Mouse (Mus musculus) central nervous system, embryonic 11.5 days (tissue): ENCODE results near the gene Rtn4. TPM values are rescaled to one million over a fixed set of nuclear protein-coding genes. Genes with fewer than 3 reads are reported as not detected.

Experiments
- polyA plus RNA-seq: library from polyadenylated mRNA; depleted of rRNA; stranded (reverse); fragments of >200 nt; gene quantifications from 2 replicates; pipeline ENCODE4 v1.2.3, GENCODE M21; 2012; rRNA removed

Gene Rtn4
- polyA plus RNA-seq, result 211 and 233 TPM in 2 replicates

GRCm38 (mm10) chr11:29692683-29693272 lies at the start of gene Rtn4:
Gene Rtn4, plus strand, starts transcription at chr11:29692947.

Other genes with a start within 250 kb of the Rtn4 start
- 10.5 and 14.5 TPM in 2 replicates for gene Prorsd1, start 177.9 kb upstream of the Rtn4 start, polyA plus RNA-seq
- 35.5 and 44.7 TPM in 2 replicates for gene Mtif2, start 166.5 kb upstream of the Rtn4 start, polyA plus RNA-seq
- 0.29 and 0.39 TPM in 2 replicates for gene Clhc1, start 145.0 kb upstream of the Rtn4 start, polyA plus RNA-seq
- gene Rps27a, start 144.8 kb upstream of the Rtn4 start, polyA plus RNA-seq, result 1,805 and 1,897 TPM in 2 replicates
- 0.05 and 0.07 TPM in 2 replicates for gene 4931440F15Rik, start 132.7 kb downstream of the Rtn4 start, polyA plus RNA-seq